Mouse (Mus musculus): ENCODE measurements at regions not wholly inside any gene's neighbourhood (a gene's known extent, or its start where the extent isn't known, plus 50 kb on each side); places are given as distances from the start of the nearest gene placed in this dataset.

- DNase-seq (no peak), ATAC-seq (ENCODE audit: low FRiP score, low TSS enrichment) (no peak)
- Histone ChIP-seq H3K36me3 (ENCODE audit: control insufficient read depth, insufficient read depth, low read length) (no peaks in the 10 kb centered on the region), H3K4me2 (ENCODE audit: low read length) (no peak overlapping the region), H3K4me1 (ENCODE audit: control insufficient read depth, insufficient read depth, low read length) (peaks cover 9% of the 10 kb centered on the region; the same call in 1 of the 2 replicates), H3K27ac (replicated peaks; ENCODE audit: low read depth, low read length) (no peak overlapping the region), H3K27me3 (ENCODE audit: control insufficient read depth, insufficient read depth, low read length) (no peaks in the 10 kb centered on the region), H3K9me3 (ENCODE audit: control insufficient read depth, low read length) (peaks cover 4% of the 10 kb centered on the region; the same call in 1 of the 2 replicates), H3K9ac (replicated peaks; ENCODE audit: low read length) (no peak overlapping the region), H3K4me3 (replicated peaks; ENCODE audit: low read depth, low read length) (no peak overlapping the region)
- WGBS = 98% methylated on average over 5 of the region's 5 CpGs
Measured at GRCm38 (mm10) chr19:56007433-56007832, 265.8 kb downstream of the Tcf7l2 start.

- H3K36me3 ChIP-seq (ENCODE audit: control insufficient read depth, insufficient read depth, low read length) = no peaks in the 10 kb centered on the region
- H3K9ac ChIP-seq (replicated peaks; ENCODE audit: low read length) = no peak overlapping the region
- H3K9me3 ChIP-seq (ENCODE audit: control insufficient read depth, low read length) = peaks cover 4% of the 10 kb centered on the region; the same call in 1 of the 2 replicates
- H3K4me1 ChIP-seq (ENCODE audit: control insufficient read depth, insufficient read depth, low read length) = peaks cover 5% of the 10 kb centered on the region; the same call in 1 of the 2 replicates
- DNase-seq (no peak), ATAC-seq (ENCODE audit: low FRiP score, low TSS enrichment) (no peak)
- H3K27ac ChIP-seq (replicated peaks; ENCODE audit: low read depth, low read length) = no peak overlapping the region
- WGBS = 92% methylated on average over 7 of the region's 7 CpGs
- H3K4me3 ChIP-seq (replicated peaks; ENCODE audit: low read depth, low read length) = no peak overlapping the region
- H3K27me3 ChIP-seq (ENCODE audit: control insufficient read depth, insufficient read depth, low read length) = no peaks in the 10 kb centered on the region
- H3K4me2 ChIP-seq (ENCODE audit: low read length) = no peak overlapping the region
Measured at GRCm38 (mm10) chr19:56010766-56011165, 269.1 kb downstream of the Tcf7l2 start.

GRCm38 (mm10) chr19:56011292-56011691 lies 269.7 kb downstream of the Tcf7l2 start:
- H3K4me1 ChIP-seq (ENCODE audit: control insufficient read depth, insufficient read depth, low read length) = peaks cover 2% of the 10 kb centered on the region; the same call in 1 of the 2 replicates
- no peak overlapping the region for H3K4me3 ChIP-seq (replicated peaks; ENCODE audit: low read depth, low read length)
- no peaks in the 10 kb centered on the region for H3K36me3 ChIP-seq (ENCODE audit: control insufficient read depth, insufficient read depth, low read length)
- H3K4me2 ChIP-seq (ENCODE audit: low read length) = no peak overlapping the region
- peaks cover 4% of the 10 kb centered on the region; the same call in 1 of the 2 replicates for H3K9me3 ChIP-seq (ENCODE audit: control insufficient read depth, low read length)
- ATAC-seq (ENCODE audit: low FRiP score, low TSS enrichment) (no peak), DNase-seq (no peak)
- no peaks in the 10 kb centered on the region for H3K27me3 ChIP-seq (ENCODE audit: control insufficient read depth, insufficient read depth, low read length)
- no peak overlapping the region for H3K9ac ChIP-seq (replicated peaks; ENCODE audit: low read length)
- no peak overlapping the region for H3K27ac ChIP-seq (replicated peaks; ENCODE audit: low read depth, low read length)

- Histone ChIP-seq H3K4me2 (ENCODE audit: low read length) (no peak overlapping the region), H3K9me3 (ENCODE audit: control insufficient read depth, low read length) (no peaks in the 10 kb centered on the region), H3K9ac (replicated peaks; ENCODE audit: low read length) (no peak overlapping the region), H3K4me1 (ENCODE audit: control insufficient read depth, insufficient read depth, low read length) (no peaks in the 10 kb centered on the region), H3K27ac (replicated peaks; ENCODE audit: low read depth, low read length) (no peak overlapping the region), H3K27me3 (ENCODE audit: control insufficient read depth, insufficient read depth, low read length) (no peaks in the 10 kb centered on the region), H3K4me3 (replicated peaks; ENCODE audit: low read depth, low read length) (no peak overlapping the region), H3K36me3 (ENCODE audit: control insufficient read depth, insufficient read depth, low read length) (no peaks in the 10 kb centered on the region)
- WGBS = 85% methylated on average over 4 of the region's 4 CpGs
- DNase-seq (no peak), ATAC-seq (ENCODE audit: low FRiP score, low TSS enrichment) (no peak)
Measured at GRCm38 (mm10) chr19:56016548-56017346, 270.2 kb upstream of the Habp2 start.

GRCm38 (mm10) chr19:56017524-56017923 lies 269.4 kb upstream of the Habp2 start:
- DNase-seq (no peak), ATAC-seq (ENCODE audit: low FRiP score, low TSS enrichment) (no peak)
- Histone ChIP-seq H3K4me1 (ENCODE audit: control insufficient read depth, insufficient read depth, low read length) (no peaks in the 10 kb centered on the region), H3K27me3 (ENCODE audit: control insufficient read depth, insufficient read depth, low read length) (no peaks in the 10 kb centered on the region), H3K36me3 (ENCODE audit: control insufficient read depth, insufficient read depth, low read length) (no peaks in the 10 kb centered on the region), H3K4me2 (ENCODE audit: low read length) (no peak overlapping the region), H3K27ac (replicated peaks; ENCODE audit: low read depth, low read length) (no peak overlapping the region), H3K9ac (replicated peaks; ENCODE audit: low read length) (no peak overlapping the region), H3K4me3 (replicated peaks; ENCODE audit: low read depth, low read length) (no peak overlapping the region), H3K9me3 (ENCODE audit: control insufficient read depth, low read length) (no peaks in the 10 kb centered on the region)
- 88% methylated on average over 7 of the region's 7 CpGs for WGBS

GRCm38 (mm10) chr19:56019143-56019542 lies 267.8 kb upstream of the Habp2 start:
- no peaks in the 10 kb centered on the region for H3K9me3 ChIP-seq (ENCODE audit: control insufficient read depth, low read length)
- H3K4me2 ChIP-seq (ENCODE audit: low read length) = no peak overlapping the region
- H3K36me3 ChIP-seq (ENCODE audit: control insufficient read depth, insufficient read depth, low read length) = no peaks in the 10 kb centered on the region
- H3K9ac ChIP-seq (replicated peaks; ENCODE audit: low read length) = no peak overlapping the region
- H3K27me3 ChIP-seq (ENCODE audit: control insufficient read depth, insufficient read depth, low read length) = no peaks in the 10 kb centered on the region
- WGBS = 64% methylated on average over 7 of the region's 7 CpGs
- no peak overlapping the region for H3K4me3 ChIP-seq (replicated peaks; ENCODE audit: low read depth, low read length)
- DNase-seq = no peak
- no peaks in the 10 kb centered on the region for H3K4me1 ChIP-seq (ENCODE audit: control insufficient read depth, insufficient read depth, low read length)
- no peak overlapping the region for H3K27ac ChIP-seq (replicated peaks; ENCODE audit: low read depth, low read length)
- no peak for ATAC-seq (ENCODE audit: low FRiP score, low TSS enrichment)

GRCm38 (mm10) chr19:56022348-56022747 lies 264.6 kb upstream of the Habp2 start:
- Histone ChIP-seq H3K4me3 (replicated peaks; ENCODE audit: low read depth, low read length) (no peak overlapping the region), H3K4me2 (ENCODE audit: low read length) (no peak overlapping the region), H3K27ac (replicated peaks; ENCODE audit: low read depth, low read length) (no peak overlapping the region), H3K36me3 (ENCODE audit: control insufficient read depth, insufficient read depth, low read length) (no peaks in the 10 kb centered on the region), H3K4me1 (ENCODE audit: control insufficient read depth, insufficient read depth, low read length) (no peaks in the 10 kb centered on the region), H3K9ac (replicated peaks; ENCODE audit: low read length) (no peak overlapping the region), H3K9me3 (ENCODE audit: control insufficient read depth, low read length) (peaks cover 7% of the 10 kb centered on the region; the same call in 1 of the 2 replicates), H3K27me3 (ENCODE audit: control insufficient read depth, insufficient read depth, low read length) (no peaks in the 10 kb centered on the region)
- DNase-seq (no peak), ATAC-seq (ENCODE audit: low FRiP score, low TSS enrichment) (no peak)
- 67% methylated on average over 6 of the region's 6 CpGs for WGBS

- H3K4me3 ChIP-seq (replicated peaks; ENCODE audit: low read depth, low read length) = no peak overlapping the region
- no peaks in the 10 kb centered on the region for H3K27me3 ChIP-seq (ENCODE audit: control insufficient read depth, insufficient read depth, low read length)
- ATAC-seq (ENCODE audit: low FRiP score, low TSS enrichment) (no peak), DNase-seq (no peak)
- H3K9ac ChIP-seq (replicated peaks; ENCODE audit: low read length) = no peak overlapping the region
- no peak overlapping the region for H3K4me2 ChIP-seq (ENCODE audit: low read length)
- no peaks in the 10 kb centered on the region for H3K36me3 ChIP-seq (ENCODE audit: control insufficient read depth, insufficient read depth, low read length)
- WGBS = 83% methylated on average over 4 of the region's 4 CpGs
- peaks cover 6% of the 10 kb centered on the region for H3K4me1 ChIP-seq (ENCODE audit: control insufficient read depth, insufficient read depth, low read length)
- H3K9me3 ChIP-seq (ENCODE audit: control insufficient read depth, low read length) = peaks cover 10% of the 10 kb centered on the region; the same call in 1 of the 2 replicates
- no peak overlapping the region for H3K27ac ChIP-seq (replicated peaks; ENCODE audit: low read depth, low read length)
Measured at GRCm38 (mm10) chr19:56024599-56024998, 262.3 kb upstream of the Habp2 start.

Measured in midbrain, embryonic 14.5 days (tissue).